Mouse (Mus musculus) macrophage (primary cell): ENCODE measurements around the gene Gm21863. TPM values are rescaled to one million over a fixed set of nuclear protein-coding genes. Genes with fewer than 3 reads are reported as not detected.
"Not testable (repeated sequence)": the region's sequence is repeated elsewhere in the genome, so short reads cannot be mapped to it uniquely, and the experiment has no call there.

Experiments used
- H3K27ac ChIP-seq: fragments of 350-480 bp; formaldehyde crosslinking; 2 replicates; pipeline ENCODE4 v1.9.0; 2021
- H3K36me3 ChIP-seq: fragments of 350-480 bp; formaldehyde crosslinking; 2 replicates; pipeline ENCODE4 v1.9.0; 2021; ENCODE audit errors: inconsistent target
- H3K4me3 ChIP-seq: fragments of 350-480 bp; formaldehyde crosslinking; 2 replicates; pipeline ENCODE4 v1.9.0; 2021; ENCODE audit errors: inconsistent target
- H3K79me2 ChIP-seq: fragments of 350-480 bp; formaldehyde crosslinking; 2 replicates; pipeline ENCODE4 v1.9.0; 2021; ENCODE audit errors: inconsistent target
- WGBS: methylation state at CpG from one replicate; pipeline ENCODE4 v1.1.7; 2026; ENCODE audit warnings: inconsistent platforms; ENCODE audit not compliant: missing documents; 5-methylcytosine and 5-hydroxymethylcytosine counted together
- polyA plus RNA-seq: library from polyadenylated mRNA; stranded (reverse); fragments of 250-400 nt; gene quantifications from 3 replicates; pipeline ENCODE4 v1.2.4, GENCODE M21; 2018; ENCODE audit warnings: inconsistent platforms
- total RNA-seq, 78 experiments: library from RNA; depleted of rRNA; stranded (reverse); fragments of 250-400 nt; gene quantifications; 1 replicate in 9 of 78; 2 replicates in 24 of 78; 3 replicates in 43 of 78; 4 replicates in 2 of 78; pipeline ENCODE4 v1.2.4; 2018; ENCODE audit warnings: inconsistent platforms in 56 of 78

The Gm21863 gene
- total RNA-seq (2018; cell fraction: chromatin; rRNA removed): not detected
- total RNA-seq (2018; cell fraction: cytosol; rRNA removed): not detected
- not detected for total RNA-seq (2018; cell fraction: nucleus; rRNA removed)
- polyA plus RNA-seq: not detected in 3 replicates

- H3K27ac ChIP-seq, H3K4me3 ChIP-seq, H3K36me3 ChIP-seq, H3K79me2 ChIP-seq: not testable (repeated sequence)
- WGBS: 33% methylated on average over 46 of the region's 75 CpGs
Observed at GRCm38 (mm10) chr12:19953869-19954555, at the start of gene Gm21863. Gene Gm21863, plus strand, starts transcription at chr12:19954505.

- H3K36me3 ChIP-seq, H3K27ac ChIP-seq, H3K79me2 ChIP-seq, H3K4me3 ChIP-seq: not testable (repeated sequence)
- WGBS: 38% methylated on average over 4 of the region's 4 CpGs
Observed at GRCm38 (mm10) chr12:19928049-19928448, 26.3 kb upstream of the Gm21863 start.
